Mouse (Mus musculus) thymus, adult 2 months (tissue): ENCODE data around the gene Trnt1. TPM values are rescaled to one million over a fixed set of nuclear protein-coding genes. Genes with fewer than 3 reads are reported as not detected.

Experiments used
- DNase-seq: peaks from one replicate; pipeline ENCODE4 v3.0.0; 2021
- H3K27ac ChIP-seq: fragments of 200-500 bp; 2 replicates; pipeline ENCODE4 v1.5.1; 2012; ENCODE audit warnings: low read length, control low read depth; ENCODE audit not compliant: control insufficient read depth, insufficient read depth
- H3K27me3 ChIP-seq: fragments of 200-500 bp; 2 replicates; pipeline ENCODE4 v1.6.1; 2012; ENCODE audit warnings: mild to moderate bottlenecking, low read length, moderate library complexity, mixed read lengths; ENCODE audit not compliant: control insufficient read depth, insufficient read depth
- H3K36me3 ChIP-seq: fragments of 200-500 bp; 2 replicates; pipeline ENCODE4 v1.6.1; 2012; ENCODE audit warnings: mild to moderate bottlenecking, low read length, moderate library complexity; ENCODE audit not compliant: control insufficient read depth, insufficient read depth
- H3K4me1 ChIP-seq: fragments of 200-500 bp; replicated peaks from 2 replicates; pipeline ENCODE4 v1.6.1; 2012; ENCODE audit warnings: low read length; ENCODE audit not compliant: control insufficient read depth, insufficient read depth
- H3K4me3 ChIP-seq: fragments of 200-500 bp; 2 replicates; pipeline ENCODE4 v1.5.1; 2012; ENCODE audit warnings: mild to moderate bottlenecking, low read length, control low read depth, moderate library complexity; ENCODE audit not compliant: control insufficient read depth, insufficient read depth
- CTCF ChIP-seq: fragments of 200-500 bp; IDR thresholded peaks from 2 replicates; pipeline ENCODE4 v1.5.1; 2012; ENCODE audit warnings: mild to moderate bottlenecking, control low read depth, low read length, moderate library complexity, borderline replicate concordance; ENCODE audit not compliant: control insufficient read depth, poor library complexity, insufficient read depth; ENCODE audit errors: extremely low read depth
- POLR2A ChIP-seq: fragments of 200-500 bp; IDR thresholded peaks from 2 replicates; pipeline ENCODE4 v1.6.1; 2012; ENCODE audit warnings: mild to moderate bottlenecking, low read length, control low read depth, moderate library complexity; ENCODE audit not compliant: control insufficient read depth, poor library complexity, insufficient read depth; ENCODE audit errors: extremely low read depth
- WGBS: fragments of 180-500 bp; shearing (Covaris S2); methylation state at CpG from one replicate; pipeline ENCODE4 v1.1.7; 2018; 5-methylcytosine and 5-hydroxymethylcytosine counted together
- polyA plus RNA-seq: library from polyadenylated mRNA; depleted of rRNA; stranded (reverse); fragments of >200 nt; gene quantifications from 2 replicates; pipeline ENCODE4 v1.2.3, GENCODE M21; 2012

Trnt1 gene
- polyA plus RNA-seq, 1 experiment, result 11.8 TPM

DNA sequence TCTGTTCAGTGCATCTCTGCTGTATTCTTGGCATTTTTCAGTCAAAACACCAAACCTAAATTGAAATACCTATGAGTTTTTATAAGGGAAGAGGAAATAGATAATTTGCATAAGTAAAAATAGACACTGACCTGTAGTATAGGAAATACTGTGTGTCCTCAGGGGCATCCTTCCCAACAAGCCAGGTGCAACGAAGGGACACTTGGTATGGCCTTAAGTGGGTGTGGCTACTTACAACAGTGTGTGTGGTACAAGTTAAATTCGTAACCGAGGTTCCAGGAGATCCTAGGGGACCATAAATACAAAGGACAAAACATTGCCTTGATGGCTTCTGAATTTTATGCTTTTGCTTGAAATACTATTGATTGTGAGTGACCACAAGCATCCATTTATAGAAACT, 30.7 kb upstream of the Trnt1 start:
- 79% methylated on average over 3 of the region's 3 CpGs for WGBS
- Histone ChIP-seq H3K27ac (no peak overlapping the region), H3K4me3 (no peak overlapping the region), H3K4me1 (no peaks in the 10 kb centered on the region), H3K36me3 (no peaks in the 10 kb centered on the region), H3K27me3 (no peaks in the 10 kb centered on the region)
- DNase-seq, result no peak
- TF ChIP-seq POLR2A (no peak), CTCF (no peak)

- H3K27me3 ChIP-seq, result no peaks in the 10 kb centered on the region
- no peaks in the 10 kb centered on the region for H3K36me3 ChIP-seq
- no peaks in the 10 kb centered on the region for H3K4me1 ChIP-seq
- DNase-seq, result no peak
- TF ChIP-seq POLR2A (no peak), CTCF (no peak)
- no peak overlapping the region for H3K27ac ChIP-seq
- 95% methylated on average over 1 of the region's 1 CpGs for WGBS
- H3K4me3 ChIP-seq, result no peak overlapping the region
Measured at GRCm38 (mm10) chr6:106740244-106740825, 28.6 kb upstream of the Trnt1 start.

DNA sequence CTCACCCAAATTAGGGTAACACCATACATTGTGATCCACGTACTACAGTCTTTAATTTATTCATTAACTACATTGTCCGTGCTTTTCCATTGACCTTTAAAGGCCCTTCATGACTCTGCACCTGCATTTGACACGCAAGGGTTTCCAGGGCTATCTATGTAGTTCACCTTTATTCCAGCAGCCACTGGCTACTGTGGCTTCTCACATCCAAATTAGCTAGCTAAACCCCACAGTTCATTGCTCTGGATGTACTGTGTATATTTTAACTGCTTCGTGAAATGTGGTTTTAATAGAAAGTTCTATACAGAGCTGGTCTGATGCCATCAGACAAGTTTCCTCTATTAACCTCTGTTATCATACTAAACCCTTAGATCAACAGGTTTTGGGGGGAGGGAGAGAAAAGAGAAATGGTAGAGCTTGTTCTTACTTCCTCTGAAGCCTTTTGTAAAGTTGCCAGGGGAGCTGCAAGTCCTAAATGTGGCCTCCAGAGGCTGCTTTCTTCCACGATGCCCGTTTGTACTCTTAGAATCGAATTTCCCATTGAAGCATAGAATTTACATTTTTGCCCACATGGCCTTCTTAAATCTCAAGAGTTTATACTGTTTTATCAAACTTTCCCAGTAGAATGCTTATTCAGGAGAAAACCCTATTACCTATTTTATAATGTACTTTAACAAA, 25.2 kb upstream of the Trnt1 start:
- DNase-seq, result no peak
- WGBS, result 52% methylated on average over 7 of the region's 7 CpGs

GRCm38 (mm10) chr6:106745673-106746394, 23.1 kb upstream of the Trnt1 start:
- Histone ChIP-seq H3K4me3 (no peak overlapping the region), H3K27ac (no peak overlapping the region), H3K4me1 (0 out of 2 replicates have a peak, but pooled peaks cover 4% of the 10 kb centered on the region), H3K36me3 (no peaks in the 10 kb centered on the region), H3K27me3 (no peaks in the 10 kb centered on the region)
- WGBS, result 82% methylated on average over 7 of the region's 7 CpGs
- no peak for DNase-seq
- TF ChIP-seq POLR2A (no peak), CTCF (no peak)

More for the DNA sequence above, 25.2 kb upstream of the Trnt1 start:
- Histone ChIP-seq H3K4me1 (no peaks in the 10 kb centered on the region), H3K27ac (no peak overlapping the region), H3K36me3 (no peaks in the 10 kb centered on the region), H3K4me3 (no peak overlapping the region), H3K27me3 (no peaks in the 10 kb centered on the region)
- no peak for TF ChIP-seq CTCF
- TF ChIP-seq POLR2A, result no peak

DNA sequence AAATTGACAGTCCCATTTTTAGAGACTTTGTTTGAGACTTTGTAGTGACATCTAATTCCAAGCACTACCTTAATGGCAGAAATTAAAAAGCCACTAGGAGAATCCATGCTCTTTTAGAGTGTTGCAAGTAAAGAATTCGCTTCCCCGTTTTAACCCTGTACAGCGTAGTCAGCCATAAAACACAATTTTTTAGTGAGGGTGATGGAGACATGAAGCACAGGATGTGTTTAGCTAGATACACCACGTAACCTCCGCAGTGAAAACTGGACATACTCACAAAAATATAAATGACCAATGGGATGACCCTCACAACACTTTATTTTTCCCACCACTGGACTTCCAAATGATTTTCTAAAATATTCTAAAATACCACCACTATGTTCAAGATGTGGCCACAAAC, 21.7 kb upstream of the Trnt1 start:
- WGBS, result 95% methylated on average over 5 of the region's 5 CpGs

DNA sequence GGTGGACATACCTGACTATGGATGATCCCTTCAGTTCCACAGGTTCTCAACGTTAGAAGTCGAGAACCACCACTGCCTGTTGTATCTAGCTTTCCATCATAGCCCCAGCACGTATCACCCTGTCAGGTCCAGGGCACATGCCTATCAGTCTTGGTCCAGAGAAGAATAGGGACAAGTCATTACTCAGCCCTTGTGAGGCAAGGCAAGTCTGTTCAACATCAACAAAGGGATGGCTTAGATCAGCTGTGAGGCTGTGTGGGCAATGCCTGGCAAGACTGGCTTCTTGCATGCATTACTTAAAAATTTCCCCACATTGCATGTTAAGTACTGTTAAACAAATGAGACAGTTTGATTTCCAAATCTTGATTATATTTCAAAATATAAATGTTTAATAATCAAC, 21.1 kb upstream of the Trnt1 start:
- H3K4me3 ChIP-seq, result no peak overlapping the region
- 93% methylated on average over 3 of the region's 3 CpGs for WGBS

More for the DNA sequence above, 21.7 kb upstream of the Trnt1 start:
- no peak for DNase-seq
- TF ChIP-seq POLR2A (no peak), CTCF (no peak)
- H3K4me3 ChIP-seq, result no peak overlapping the region
- 0 out of 2 replicates have a peak, but pooled peaks cover 4% of the 10 kb centered on the region for H3K4me1 ChIP-seq
- no peaks in the 10 kb centered on the region for H3K27me3 ChIP-seq
- H3K27ac ChIP-seq, result no peak overlapping the region
- no peaks in the 10 kb centered on the region for H3K36me3 ChIP-seq

More for the DNA sequence above, 21.1 kb upstream of the Trnt1 start:
- Histone ChIP-seq H3K36me3 (no peaks in the 10 kb centered on the region), H3K27me3 (no peaks in the 10 kb centered on the region), H3K27ac (no peak overlapping the region), H3K4me1 (0 out of 2 replicates have a peak, but pooled peaks cover 4% of the 10 kb centered on the region)
- TF ChIP-seq CTCF (no peak), POLR2A (no peak)
- DNase-seq, result no peak
